Mouse (Mus musculus) small intestine, adult 2 months (tissue): ENCODE results near the gene Ethe1.

ENCODE experiments used
- CTCF ChIP-seq: fragments of 200-500 bp; IDR thresholded peaks from 2 replicates; pipeline ENCODE4 v1.5.1; 2012; ENCODE audit warnings: low read depth, mild to moderate bottlenecking, control low read depth, inconsistent platforms, low read length, moderate library complexity, mixed read lengths; ENCODE audit not compliant: insufficient replicate concordance, insufficient read length; ENCODE audit errors: extremely low read depth
- POLR2A ChIP-seq: fragments of 200-500 bp; IDR thresholded peaks from 2 replicates; pipeline ENCODE4 v1.6.1; 2012; ENCODE audit warnings: low read depth, mild to moderate bottlenecking, control low read depth, inconsistent platforms, low read length, moderate library complexity

DNA sequence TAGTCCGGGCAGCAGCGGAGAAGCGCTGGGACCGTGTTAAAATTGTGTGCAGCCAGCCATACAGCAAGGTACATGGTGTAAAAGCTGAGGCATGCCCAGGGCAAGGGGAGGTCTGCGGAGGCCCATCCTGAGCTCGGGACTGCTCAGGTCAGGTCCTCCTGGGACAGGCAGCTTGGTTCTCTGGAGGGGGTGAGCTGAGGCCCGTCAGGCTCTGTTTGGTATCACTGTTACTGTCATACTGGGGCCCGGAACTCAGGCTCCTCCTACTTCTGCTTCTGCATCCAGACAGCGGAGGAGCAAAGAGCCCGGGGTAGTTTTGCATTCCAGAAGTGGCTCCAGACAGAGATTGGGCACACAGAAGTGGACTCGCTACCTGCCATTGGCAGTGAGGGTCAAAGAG is 21.7 kb upstream of the Ethe1 start:
- TF ChIP-seq POLR2A: no peak
- no peak for TF ChIP-seq CTCF
